Mouse (Mus musculus): ENCODE data around the gene Olfr1417. TPM values are rescaled to one million over a fixed set of nuclear protein-coding genes. Genes with fewer than 3 reads are reported as not detected.

The Olfr1417 gene
- total RNA-seq, 2 experiments from 2014 or later: not detected

DNA sequence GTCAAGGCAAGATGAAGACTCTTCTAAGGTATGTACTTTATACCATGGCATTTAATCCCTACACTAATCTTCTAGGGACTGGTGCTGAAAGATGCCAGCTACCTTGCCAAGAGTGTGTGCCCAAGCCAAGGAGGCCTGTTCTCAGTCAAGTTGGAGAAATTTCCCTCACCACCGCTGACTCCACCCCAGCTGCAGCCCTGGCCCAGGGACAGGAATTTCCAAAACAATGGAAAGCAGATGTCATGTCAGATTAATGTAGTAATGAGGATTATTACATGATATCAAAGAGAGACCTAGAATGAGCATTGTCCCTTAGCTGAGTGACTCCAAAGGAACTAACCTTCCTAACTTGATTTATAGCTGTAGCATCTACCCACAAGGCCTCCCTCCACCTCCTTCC is 28.2 kb downstream of the Olfr1417 start:
- DNase-seq (ENCODE audit: low spot score in 2 of 2): no peak

- no peak for DNase-seq (ENCODE audit: low spot score in 2 of 2)
Observed at GRCm38 (mm10) chr19:11810003-11810758, 28.8 kb downstream of the Olfr1417 start.

- DNase-seq (ENCODE audit: low spot score in 2 of 2): no peak
Observed at GRCm38 (mm10) chr19:11808452-11808851, 30.6 kb downstream of the Olfr1417 start.

GRCm38 (mm10) chr19:11807822-11808221 is 31.2 kb downstream of the Olfr1417 start:
- no peak for DNase-seq (ENCODE audit: low spot score in 2 of 2)

GRCm38 (mm10) chr19:11807251-11807650 is 31.8 kb downstream of the Olfr1417 start:
- no peak for DNase-seq (ENCODE audit: low spot score in 2 of 2)

- DNase-seq (ENCODE audit: low spot score in 2 of 2): no peak
Observed at GRCm38 (mm10) chr19:11804423-11804822, 34.6 kb downstream of the Olfr1417 start.

- DNase-seq (ENCODE audit: low spot score in 2 of 2): no peak
Observed at GRCm38 (mm10) chr19:11800531-11801315, 38.3 kb downstream of the Olfr1417 start.

DNA sequence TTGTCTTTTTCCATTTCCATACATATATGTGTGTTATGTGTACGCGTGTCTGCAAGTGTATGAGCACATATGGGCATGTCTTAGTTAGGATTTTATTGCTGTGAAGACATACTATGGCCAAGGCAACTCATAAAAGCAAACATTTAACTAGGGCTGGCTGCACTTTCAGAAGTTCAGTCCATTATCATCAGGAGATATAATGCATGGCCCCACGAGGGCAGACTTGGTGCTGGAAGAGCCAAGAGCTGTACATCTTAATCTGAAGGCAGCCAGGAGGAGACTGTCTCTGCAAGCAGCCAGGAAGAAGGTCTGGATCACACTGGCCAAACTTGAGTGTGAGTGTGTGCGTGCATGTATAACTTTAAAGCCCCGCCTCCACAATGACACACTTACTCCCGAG is 44.6 kb downstream of the Olfr1417 start:
- no peak for DNase-seq (ENCODE audit: low spot score in 2 of 2)

DNA sequence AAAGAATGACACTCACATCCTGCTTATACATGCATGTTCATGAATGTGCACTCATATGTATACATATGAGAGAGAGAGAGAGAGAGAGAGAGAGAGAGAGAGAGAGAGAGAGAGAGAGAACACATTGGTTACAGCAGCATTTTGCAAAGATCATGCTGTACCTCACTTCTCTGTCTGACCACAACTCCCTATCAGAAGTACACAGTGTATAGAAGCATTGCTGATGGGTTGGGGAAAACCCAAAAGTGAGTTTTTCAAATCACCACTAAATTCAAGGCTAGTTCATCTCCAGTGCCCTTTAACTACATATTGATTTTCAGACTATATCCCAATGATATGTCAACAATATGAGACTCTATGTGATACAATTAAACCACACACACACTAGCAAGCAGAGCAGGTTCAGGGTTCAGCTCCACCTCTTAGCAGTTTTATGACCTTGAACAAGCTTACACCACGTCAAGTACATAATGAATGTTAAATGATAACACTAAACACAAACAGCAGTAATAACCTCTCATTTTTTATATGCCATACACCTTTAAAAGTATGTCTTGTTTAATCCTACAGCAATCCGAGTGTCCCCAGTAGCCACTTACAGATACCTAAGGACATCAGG is 45.2 kb downstream of the Olfr1417 start:
- no peak for DNase-seq (ENCODE audit: low spot score in 2 of 2)

DNA sequence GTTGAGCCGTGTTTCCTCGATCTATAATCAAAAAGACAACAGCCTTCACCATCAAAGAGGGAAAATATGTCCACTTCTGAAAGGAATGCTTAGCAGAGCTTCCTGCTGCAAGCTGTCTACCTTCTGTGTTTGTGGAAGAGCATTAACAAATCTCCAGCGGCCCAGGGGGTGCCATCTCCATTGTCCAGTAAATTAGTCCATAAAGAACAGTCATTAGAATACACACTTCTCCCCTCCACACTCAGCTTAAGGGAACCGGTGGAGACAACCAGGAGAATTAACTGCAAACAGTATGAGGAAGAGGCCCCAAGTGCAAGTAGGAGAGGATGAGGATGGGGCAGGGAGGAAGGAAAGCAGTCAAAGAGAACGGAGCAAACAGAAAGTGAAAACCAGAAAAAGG is 47.2 kb downstream of the Olfr1417 start:
- DNase-seq (ENCODE audit: low spot score in 2 of 2): no peak

DNA sequence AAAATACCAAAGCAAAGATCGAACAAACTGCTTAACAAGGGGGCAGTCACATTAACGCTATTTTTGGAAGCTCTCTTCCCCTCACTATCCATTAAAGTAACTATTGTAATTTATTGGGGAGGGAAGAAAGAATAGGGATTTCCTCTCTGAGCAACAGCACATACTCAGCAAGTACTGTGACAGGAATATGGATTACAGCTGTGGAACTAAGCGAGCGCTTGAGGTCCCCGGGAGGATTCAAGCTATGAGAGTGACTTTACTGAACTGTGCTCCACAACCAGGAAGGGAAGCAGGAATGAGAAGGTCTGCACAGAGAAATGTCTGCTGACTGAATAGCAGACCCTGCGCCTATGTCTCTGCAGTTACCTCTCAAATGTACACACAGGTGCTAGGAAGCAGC is 50.1 kb downstream of the Olfr1417 start:
- no peak for DNase-seq (ENCODE audit: low spot score in 2 of 2)

DNA sequence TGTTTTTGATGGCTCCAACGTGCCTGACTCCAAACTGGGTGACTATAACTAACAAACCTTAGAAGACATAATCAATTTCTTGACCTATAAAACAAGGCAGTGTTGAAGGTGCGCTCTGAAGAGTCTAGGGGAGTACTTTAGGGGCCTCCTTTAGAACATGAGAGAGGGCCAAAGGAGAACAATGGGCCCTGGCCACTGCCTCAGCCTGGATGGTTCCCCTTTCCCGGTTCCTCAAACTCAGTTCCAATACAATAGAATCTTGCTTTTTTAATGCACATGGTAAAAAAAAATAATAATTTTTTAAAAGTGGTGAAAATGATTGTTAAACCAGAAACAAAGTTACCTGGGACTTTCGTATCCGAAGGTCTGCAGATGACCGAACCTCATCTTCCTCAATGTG is 51.2 kb downstream of the Olfr1417 start:
- no peak for DNase-seq (ENCODE audit: low spot score in 2 of 2)

GRCm38 (mm10) chr19:11785409-11786154 is 53.4 kb downstream of the Olfr1417 start:
- no peak for DNase-seq (ENCODE audit: low spot score in 2 of 2)

DNA sequence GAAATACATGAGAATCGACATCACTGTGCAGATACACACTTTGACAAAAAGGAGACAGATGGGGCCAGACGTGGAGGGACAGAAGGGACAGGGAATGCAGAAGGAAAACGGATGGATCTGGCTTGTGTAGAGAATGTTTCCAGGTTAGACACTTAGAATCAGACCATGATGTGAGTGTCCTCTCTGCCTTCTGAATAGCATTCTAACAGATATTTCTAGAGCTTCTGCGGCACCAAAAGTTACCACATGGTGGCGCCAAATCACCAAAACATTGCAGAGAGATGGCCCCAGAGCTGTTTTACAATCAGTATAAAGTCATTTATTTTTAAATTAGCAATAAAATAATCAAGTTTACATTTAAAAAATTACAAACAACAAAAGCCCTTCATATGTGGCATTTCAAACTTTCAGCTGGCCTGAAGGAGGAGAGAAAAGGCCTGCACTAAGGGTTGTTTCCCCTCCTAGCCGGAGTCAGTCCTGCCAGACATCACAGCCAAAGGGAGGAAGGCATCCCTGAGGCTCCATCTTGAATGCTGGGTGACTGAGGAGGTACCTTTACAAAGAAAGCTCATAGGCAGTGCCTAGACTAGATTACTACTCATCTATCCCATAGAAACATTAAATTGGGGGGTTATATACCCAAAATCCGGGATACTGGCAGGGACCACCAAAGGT is 61.7 kb downstream of the Olfr1417 start:
- peak; percentile 71 to 72 for DNase-seq (ENCODE audit: low spot score in 2 of 2)

Other genes starting within 250 kb of the Olfr1417 start
- 1 to 10 TPM; 1.4 to 2.1 TPM for gene Ms4a6d, start 234.4 kb downstream of the Olfr1417 start, total RNA-seq (2021)
- not detected for gene Ms4a2, start 215.5 kb downstream of the Olfr1417 start, total RNA-seq (2021)
- not detected for gene Ms4a3, start 198.4 kb downstream of the Olfr1417 start, total RNA-seq (2021)
- not detected for gene Oosp2, start 178.7 kb downstream of the Olfr1417 start, total RNA-seq (2021)
- not detected for gene Oosp1, start 148.1 kb downstream of the Olfr1417 start, total RNA-seq (2021)
- gene Oosp3, start 142.2 kb downstream of the Olfr1417 start, total RNA-seq (2021): not detected
- gene Gif, start 91.7 kb downstream of the Olfr1417 start, total RNA-seq (2021): not detected
- gene Mrpl16, start 68.8 kb downstream of the Olfr1417 start, total RNA-seq (2021): 10 to 100 TPM; 39.3 to 43.3 TPM
- 10 to 100 TPM; 29.5 to 30.8 TPM for gene Stx3, start 19.8 kb downstream of the Olfr1417 start, total RNA-seq (2021)
- not detected for gene Olfr1418, start 21.8 kb upstream of the Olfr1417 start, total RNA-seq (2021)
- not detected for gene Olfr1419, start 35.9 kb upstream of the Olfr1417 start, total RNA-seq (2021)
- not detected for gene Olfr1420, start 47.3 kb upstream of the Olfr1417 start, total RNA-seq (2021)
- 10 to 100 TPM; 20.4 to 22.4 TPM for gene Patl1, start 73.2 kb upstream of the Olfr1417 start, total RNA-seq (2021)
- 10 to 100 TPM; 55.9 to 58.2 TPM for gene Osbp, start 126.7 kb upstream of the Olfr1417 start, total RNA-seq (2021)
- not detected for gene Olfr1423, start 202.1 kb upstream of the Olfr1417 start, total RNA-seq (2021)
- not detected for gene Olfr1424, start 223.5 kb upstream of the Olfr1417 start, total RNA-seq (2021)
- not detected for gene Olfr1425, start 238.5 kb upstream of the Olfr1417 start, total RNA-seq (2021)